Mouse (Mus musculus): ENCODE measurements around the gene Npy5r. TPM values are rescaled to one million over a fixed set of nuclear protein-coding genes. Genes with fewer than 3 reads are reported as not detected.

The Npy5r gene
- polyA plus RNA-seq, 1 experiment, result not detected

- Histone ChIP-seq H3K27me3 (ENCODE audit: control insufficient read depth, insufficient read depth, insufficient read length) (no peaks in the 10 kb centered on the region), H3K36me3 (ENCODE audit: control insufficient read depth, insufficient read depth) (no peaks in the 10 kb centered on the region), H3ac (ENCODE audit: control insufficient read depth, insufficient read length) (no peak overlapping the region), H3K79me2 (ENCODE audit: control insufficient read depth, insufficient read depth) (no peaks in the 10 kb centered on the region), H3K4me2 (ENCODE audit: low read depth) (no peak overlapping the region), H3K4me3 (no peak overlapping the region)
- TF ChIP-seq MYOD1 (IDR thresholded peaks at IDR 0.05; ENCODE audit: control insufficient read depth in 1 of 3, insufficient read length in 2 of 3, low read depth in 2 of 3) (no peak), SRF (IDR thresholded peaks at IDR 0.05; ENCODE audit: control insufficient read depth, insufficient read length, low read depth) (no peak), TCF12 (IDR thresholded peaks at IDR 0.05; ENCODE audit: insufficient read depth, poor library complexity, severe bottlenecking) (no peak), E2F4 (IDR thresholded peaks at IDR 0.05; ENCODE audit: insufficient read depth) (no peak), CEBPB (IDR thresholded peaks at IDR 0.05; ENCODE audit: insufficient read depth, poor library complexity, severe bottlenecking) (no peak), POLR2AphosphoS2 (IDR thresholded peaks at IDR 0.05; ENCODE audit: insufficient read length, low read depth) (no peak), USF1 (IDR thresholded peaks at IDR 0.05; ENCODE audit: low read depth) (no peak), REST (IDR thresholded peaks at IDR 0.05; ENCODE audit: insufficient read depth, insufficient read length) (no peak), TCF3 (IDR thresholded peaks at IDR 0.05; ENCODE audit: insufficient read length, low read depth) (no peak), MAX (IDR thresholded peaks at IDR 0.05; ENCODE audit: low read depth) (no peak), POLR2A (IDR thresholded peaks at IDR 0.05; ENCODE audit: insufficient read length, low read depth) (no peak)
These were observed 26.5 kb upstream of the Npy5r start for GRCm38 (mm10) chr8:66714324-66714975.

GRCm38 (mm10) chr8:66698782-66699181 is 10.9 kb upstream of the Npy5r start:
- no peaks in the 10 kb centered on the region for H3K27me3 ChIP-seq (ENCODE audit: control insufficient read depth, insufficient read depth, insufficient read length)
- no peak for TF ChIP-seq POLR2AphosphoS2 (IDR thresholded peaks at IDR 0.05; ENCODE audit: insufficient read length, low read depth)
- no peak for TF ChIP-seq MYOD1 (IDR thresholded peaks at IDR 0.05; ENCODE audit: control insufficient read depth in 1 of 3, insufficient read length in 2 of 3, low read depth in 2 of 3)
- no peak for TF ChIP-seq TCF12 (IDR thresholded peaks at IDR 0.05; ENCODE audit: insufficient read depth, poor library complexity, severe bottlenecking)
- H3K36me3 ChIP-seq (ENCODE audit: control insufficient read depth, insufficient read depth), result no peaks in the 10 kb centered on the region
- no peak overlapping the region for H3K4me2 ChIP-seq (ENCODE audit: low read depth)
- H3K79me2 ChIP-seq (ENCODE audit: control insufficient read depth, insufficient read depth), result no peaks in the 10 kb centered on the region
- H3K4me3 ChIP-seq, result no peak overlapping the region
- H3ac ChIP-seq (ENCODE audit: control insufficient read depth, insufficient read length), result no peak overlapping the region

GRCm38 (mm10) chr8:66698011-66698410 is 10.1 kb upstream of the Npy5r start:
- TF ChIP-seq SRF (IDR thresholded peaks at IDR 0.05; ENCODE audit: control insufficient read depth, insufficient read length, low read depth), result no peak
- no peak for TF ChIP-seq POLR2A (IDR thresholded peaks at IDR 0.05; ENCODE audit: insufficient read length, low read depth)
- TF ChIP-seq POLR2AphosphoS2 (IDR thresholded peaks at IDR 0.05; ENCODE audit: insufficient read length, low read depth), result no peak
- no peak for TF ChIP-seq MYOD1 (IDR thresholded peaks at IDR 0.05; ENCODE audit: control insufficient read depth in 1 of 3, insufficient read length in 2 of 3, low read depth in 2 of 3)
- no peak for TF ChIP-seq E2F4 (IDR thresholded peaks at IDR 0.05; ENCODE audit: insufficient read depth)
- no peak for TF ChIP-seq CEBPB (IDR thresholded peaks at IDR 0.05; ENCODE audit: insufficient read depth, poor library complexity, severe bottlenecking)
- TF ChIP-seq TCF12 (IDR thresholded peaks at IDR 0.05; ENCODE audit: insufficient read depth, poor library complexity, severe bottlenecking), result no peak
- TF ChIP-seq MAX (IDR thresholded peaks at IDR 0.05; ENCODE audit: low read depth), result no peak
- no peak for TF ChIP-seq TCF3 (IDR thresholded peaks at IDR 0.05; ENCODE audit: insufficient read length, low read depth)
- TF ChIP-seq MYOG (IDR thresholded peaks at IDR 0.05; ENCODE audit: control insufficient read depth in 1 of 3, insufficient read depth in 1 of 3, insufficient read length in 2 of 3, low read depth in 2 of 3), result no peak
- no peak for TF ChIP-seq REST (IDR thresholded peaks at IDR 0.05; ENCODE audit: insufficient read depth, insufficient read length)
- TF ChIP-seq USF1 (IDR thresholded peaks at IDR 0.05; ENCODE audit: low read depth), result no peak
- H3ac ChIP-seq (ENCODE audit: control insufficient read depth, insufficient read length), result no peak overlapping the region
- no peaks in the 10 kb centered on the region for H3K36me3 ChIP-seq (ENCODE audit: control insufficient read depth, insufficient read depth)
- H3K4me2 ChIP-seq (ENCODE audit: low read depth), result no peak overlapping the region
- H3K4me3 ChIP-seq, result no peak overlapping the region
- H3K27me3 ChIP-seq (ENCODE audit: control insufficient read depth, insufficient read depth, insufficient read length), result no peaks in the 10 kb centered on the region
- no peaks in the 10 kb centered on the region for H3K79me2 ChIP-seq (ENCODE audit: control insufficient read depth, insufficient read depth)

GRCm38 (mm10) chr8:66696970-66697843 is 9.3 kb upstream of the Npy5r start, which contains the start of gene Npy1r:
TSS of gene Npy1r (plus strand) at chr8:66697192.
- Histone ChIP-seq H3K4me2 (ENCODE audit: low read depth) (no peak within 1 kb of the TSS), H3K79me2 (ENCODE audit: control insufficient read depth, insufficient read depth) (no peaks in the 10 kb centered on the region), H3K27me3 (ENCODE audit: control insufficient read depth, insufficient read depth, insufficient read length) (no peaks in the 10 kb centered on the region), H3K36me3 (ENCODE audit: control insufficient read depth, insufficient read depth) (no peaks in the 10 kb centered on the region), H3ac (ENCODE audit: control insufficient read depth, insufficient read length) (no peak within 1 kb of the TSS), H3K4me3 (no peak within 1 kb of the TSS)
- TF ChIP-seq USF1 (IDR thresholded peaks at IDR 0.05; ENCODE audit: low read depth) (no peak), MYOG (IDR thresholded peaks at IDR 0.05; ENCODE audit: control insufficient read depth in 1 of 3, insufficient read depth in 1 of 3, insufficient read length in 2 of 3, low read depth in 2 of 3) (no peak)

DNA sequence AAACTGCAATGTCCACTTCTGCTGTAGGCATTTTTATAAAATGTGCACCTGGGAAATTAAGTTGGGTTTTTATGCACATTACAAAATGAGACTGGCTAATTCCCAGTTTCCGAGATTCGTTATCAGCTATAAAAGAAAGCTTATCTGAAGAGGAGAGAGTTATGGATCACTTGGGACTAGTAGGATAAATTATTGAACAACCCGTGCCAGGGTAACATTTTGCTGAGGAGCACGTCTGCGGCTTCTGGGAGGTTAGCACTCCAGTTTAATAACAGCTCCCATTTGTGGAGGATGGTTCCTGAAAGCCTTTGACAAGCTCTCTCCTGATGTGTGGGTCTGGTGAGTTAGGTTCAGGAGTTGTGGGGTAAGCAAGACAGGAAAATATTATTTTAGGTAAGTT is 2.5 kb upstream of the Npy5r start:
- H3K27me3 ChIP-seq (ENCODE audit: control insufficient read depth, insufficient read depth, insufficient read length), result no peaks in the 10 kb centered on the region
- H3ac ChIP-seq (ENCODE audit: control insufficient read depth, insufficient read length), result no peak overlapping the region
- no peak overlapping the region for H3K4me2 ChIP-seq (ENCODE audit: low read depth)
- H3K36me3 ChIP-seq (ENCODE audit: control insufficient read depth, insufficient read depth), result no peaks in the 10 kb centered on the region
- TF ChIP-seq CEBPB (IDR thresholded peaks at IDR 0.05; ENCODE audit: insufficient read depth, poor library complexity, severe bottlenecking) (no peak), REST (IDR thresholded peaks at IDR 0.05; ENCODE audit: insufficient read depth, insufficient read length) (no peak), E2F4 (IDR thresholded peaks at IDR 0.05; ENCODE audit: insufficient read depth) (no peak), TCF3 (IDR thresholded peaks at IDR 0.05; ENCODE audit: insufficient read length, low read depth) (no peak), SRF (IDR thresholded peaks at IDR 0.05; ENCODE audit: control insufficient read depth, insufficient read length, low read depth) (no peak), MAX (IDR thresholded peaks at IDR 0.05; ENCODE audit: low read depth) (no peak), USF1 (IDR thresholded peaks at IDR 0.05; ENCODE audit: low read depth) (no peak), POLR2AphosphoS2 (IDR thresholded peaks at IDR 0.05; ENCODE audit: insufficient read length, low read depth) (no peak)
- no peaks in the 10 kb centered on the region for H3K79me2 ChIP-seq (ENCODE audit: control insufficient read depth, insufficient read depth)
- H3K4me3 ChIP-seq, result no peak overlapping the region

All from myocyte (in vitro differentiated cells).